Mouse (Mus musculus) ES-Bruce4 (cell line): ENCODE results near the gene Ccdc12.

Source experiments
- CTCF ChIP-seq: IDR thresholded peaks from one replicate; pipeline ENCODE4 v1.8.1; 2011; ENCODE audit warnings: low read depth, low read length
- EP300 ChIP-seq: IDR thresholded peaks from 2 replicates; pipeline ENCODE4 v1.6.1; 2011; ENCODE audit warnings: low read depth, low read length; ENCODE audit not compliant: insufficient read depth

GRCm38 (mm10) chr9:110662844-110663243 lies 6.5 kb downstream of the Ccdc12 start:
- TF ChIP-seq CTCF = no peak
- TF ChIP-seq EP300 = no peak
